Mouse (Mus musculus) megakaryocyte, embryonic 14.5 days (primary cell): ENCODE data around the gene Gm20388. TPM values are rescaled to one million over a fixed set of nuclear protein-coding genes. Genes with fewer than 3 reads are reported as not detected.

Experiments used
- H3K27me3 ChIP-seq: replicated peaks from 2 replicates; pipeline ENCODE3; 2012; ENCODE audit warnings: inconsistent platforms
- H3K36me3 ChIP-seq: replicated peaks from 2 replicates; pipeline ENCODE3; 2012; ENCODE audit warnings: low read length, inconsistent platforms, mixed read lengths
- H3K4me1 ChIP-seq: 2 replicates; pipeline ENCODE4 v1.6.1; 2012; ENCODE audit warnings: inconsistent platforms
- H3K4me3 ChIP-seq: replicated peaks from 2 replicates; pipeline ENCODE3; 2012; ENCODE audit warnings: moderate library complexity, mild to moderate bottlenecking, inconsistent platforms
- H3K9me3 ChIP-seq: 2 replicates; pipeline ENCODE4 v1.6.1; 2012; ENCODE audit warnings: inconsistent platforms
- FLI1 ChIP-seq: IDR thresholded peaks from 2 replicates; pipeline ENCODE4 v1.6.1; 2012; ENCODE audit warnings: low read length, inconsistent platforms, mixed read lengths
- GATA1 ChIP-seq: IDR thresholded peaks from 3 replicates; pipeline ENCODE4 v1.6.1; 2012; ENCODE audit warnings: mixed read lengths, low read length, inconsistent platforms, borderline replicate concordance
- polyA plus RNA-seq: library from polyadenylated mRNA; stranded (reverse); fragments of >175 nt; gene quantifications from 2 replicates; pipeline ENCODE4 v1.2.3, GENCODE M21; 2012; ENCODE audit warnings: low replicate concordance; ENCODE audit not compliant: insufficient read depth

Gm20388 gene
- polyA plus RNA-seq, 1 experiment: 111 TPM

DNA sequence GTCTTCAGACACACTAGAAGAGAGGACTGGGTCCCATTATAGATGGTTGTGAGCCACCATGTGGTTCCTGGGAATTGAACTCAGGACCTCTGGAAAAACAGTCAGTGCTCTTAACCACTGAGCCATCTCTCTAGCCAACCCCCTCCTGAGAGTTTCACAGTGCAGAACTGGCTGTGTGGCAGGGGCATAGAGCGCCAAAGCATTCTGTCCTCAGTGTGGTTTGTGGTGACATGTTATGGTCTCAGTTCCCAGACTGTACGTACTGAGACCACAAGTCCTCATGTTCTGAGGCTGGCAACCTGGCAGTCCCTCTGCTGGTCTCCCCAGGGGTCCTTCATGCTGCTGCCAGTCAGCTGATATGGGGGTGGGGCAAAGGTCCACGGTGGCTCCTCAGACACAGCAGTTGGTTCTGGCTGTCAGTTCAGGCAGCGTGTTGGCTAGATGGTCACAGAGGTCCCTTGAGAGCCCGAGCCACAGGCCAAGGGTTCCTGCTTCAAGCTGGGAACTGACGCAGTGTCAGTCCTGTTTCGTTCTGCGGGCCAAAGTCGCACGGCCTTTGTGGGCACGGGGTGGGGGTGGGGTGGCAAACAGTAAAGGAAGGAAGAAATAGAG lies 68.2 kb downstream of the Gm20388 start:
- Histone ChIP-seq H3K4me3 (peak overlapping the region; percentile 38), H3K9me3 (peaks cover 10% of the 10 kb centered on the region), H3K4me1 (peaks cover 8% of the 10 kb centered on the region), H3K36me3 (no peaks in the 10 kb centered on the region), H3K27me3 (peaks cover 63% of the 10 kb centered on the region)
- TF ChIP-seq GATA1 (no peak), FLI1 (no peak)

DNA sequence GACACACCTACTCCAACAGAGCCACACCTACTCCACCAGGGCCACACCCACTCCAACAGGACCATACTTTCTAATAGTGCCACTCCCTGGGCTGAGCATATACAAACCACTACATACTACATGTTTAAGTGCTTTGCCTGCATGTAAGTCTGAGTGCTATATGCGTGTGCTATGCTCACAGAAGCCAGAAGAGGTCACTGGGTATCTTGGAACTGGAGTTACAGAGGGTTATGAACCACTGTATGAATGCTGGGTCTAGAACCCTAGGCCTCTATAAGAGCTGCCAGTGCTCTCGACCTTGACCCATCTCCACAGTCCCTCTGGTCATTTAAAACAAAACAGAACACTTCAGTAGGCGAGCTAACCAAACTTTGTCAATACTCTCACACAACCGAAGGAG lies 70.6 kb downstream of the Gm20388 start:
- Histone ChIP-seq H3K9me3 (no peaks in the 10 kb centered on the region), H3K4me3 (no peak overlapping the region), H3K36me3 (no peaks in the 10 kb centered on the region), H3K4me1 (peaks cover 8% of the 10 kb centered on the region), H3K27me3 (peaks cover 57% of the 10 kb centered on the region)
- no peak for TF ChIP-seq FLI1
- TF ChIP-seq GATA1: no peak

DNA sequence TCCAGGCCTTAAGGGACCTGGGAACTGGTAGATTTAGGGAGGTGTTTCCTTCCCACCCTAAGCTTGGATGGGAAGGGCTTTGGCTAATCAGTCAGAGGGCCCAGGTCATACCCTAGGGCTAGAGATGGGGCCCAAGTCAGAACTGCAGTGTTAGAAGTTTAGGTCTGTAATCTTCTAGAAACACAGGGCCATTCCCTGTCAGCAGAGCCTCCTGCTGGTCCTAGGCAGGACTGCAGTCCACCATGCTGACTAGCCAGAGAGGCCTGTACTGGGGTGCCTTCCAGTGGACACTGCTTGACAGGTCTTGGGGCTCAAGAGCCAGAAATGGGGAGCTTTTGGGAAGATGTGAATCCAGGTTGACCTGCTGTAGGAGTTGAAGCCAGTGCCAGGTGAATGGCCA lies 73.4 kb downstream of the Gm20388 start:
- no peak for TF ChIP-seq FLI1
- no peak for TF ChIP-seq GATA1
- H3K4me3 ChIP-seq: no peak overlapping the region
- H3K9me3 ChIP-seq: no peaks in the 10 kb centered on the region
- H3K4me1 ChIP-seq: peaks cover 4% of the 10 kb centered on the region
- H3K36me3 ChIP-seq: no peaks in the 10 kb centered on the region
- peaks cover 56% of the 10 kb centered on the region for H3K27me3 ChIP-seq

DNA sequence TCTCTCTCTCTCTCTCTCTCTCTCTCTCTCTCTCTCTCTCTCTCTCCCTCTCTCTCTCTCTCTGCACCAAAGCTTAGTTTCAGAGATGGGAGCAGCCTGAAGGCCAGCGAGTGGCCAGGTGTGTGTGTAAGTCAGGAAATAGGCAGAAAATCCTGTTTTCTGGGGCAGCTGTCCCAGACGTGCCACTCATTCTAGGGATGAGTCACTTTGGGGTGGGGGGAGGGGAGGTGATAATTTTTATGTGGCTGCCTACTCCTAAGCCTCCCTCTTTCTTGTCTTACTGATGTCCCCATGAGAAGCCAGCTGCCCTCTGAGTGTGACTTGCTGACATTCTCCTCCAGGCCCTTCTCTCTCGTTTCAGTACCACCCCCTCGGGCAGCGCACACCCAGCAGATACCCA lies 75.5 kb downstream of the Gm20388 start:
- Histone ChIP-seq H3K4me3 (no peak overlapping the region), H3K36me3 (no peaks in the 10 kb centered on the region), H3K9me3 (no peaks in the 10 kb centered on the region), H3K4me1 (no peaks in the 10 kb centered on the region), H3K27me3 (peaks cover 60% of the 10 kb centered on the region)
- TF ChIP-seq FLI1 (no peak), GATA1 (no peak)

DNA sequence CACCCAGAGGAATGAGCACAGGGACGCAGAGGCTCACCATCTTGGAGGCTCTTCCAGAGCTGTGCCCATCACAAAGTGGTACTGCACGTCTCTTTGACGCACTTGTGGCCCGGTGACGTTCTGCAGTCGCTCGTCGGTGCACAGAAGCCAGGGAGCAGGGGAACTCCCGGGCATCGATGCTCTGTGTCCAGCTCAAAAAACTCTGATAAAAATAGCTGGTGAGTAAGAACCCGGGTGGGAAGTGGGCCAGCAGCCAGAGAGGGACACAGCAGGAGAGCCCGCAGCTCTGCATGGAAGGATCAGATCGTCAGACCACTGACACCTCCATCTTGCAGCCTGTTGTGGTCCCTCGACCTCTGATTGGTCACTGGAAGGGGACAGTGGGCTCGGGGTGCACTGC lies 77.4 kb downstream of the Gm20388 start:
- peaks cover 65% of the 10 kb centered on the region for H3K27me3 ChIP-seq
- no peaks in the 10 kb centered on the region for H3K9me3 ChIP-seq
- H3K4me1 ChIP-seq: peaks cover 9% of the 10 kb centered on the region; the same call in 1 of the 2 replicates
- TF ChIP-seq GATA1 (no peak), FLI1 (no peak)
- no peak overlapping the region for H3K4me3 ChIP-seq
- H3K36me3 ChIP-seq: no peaks in the 10 kb centered on the region

DNA sequence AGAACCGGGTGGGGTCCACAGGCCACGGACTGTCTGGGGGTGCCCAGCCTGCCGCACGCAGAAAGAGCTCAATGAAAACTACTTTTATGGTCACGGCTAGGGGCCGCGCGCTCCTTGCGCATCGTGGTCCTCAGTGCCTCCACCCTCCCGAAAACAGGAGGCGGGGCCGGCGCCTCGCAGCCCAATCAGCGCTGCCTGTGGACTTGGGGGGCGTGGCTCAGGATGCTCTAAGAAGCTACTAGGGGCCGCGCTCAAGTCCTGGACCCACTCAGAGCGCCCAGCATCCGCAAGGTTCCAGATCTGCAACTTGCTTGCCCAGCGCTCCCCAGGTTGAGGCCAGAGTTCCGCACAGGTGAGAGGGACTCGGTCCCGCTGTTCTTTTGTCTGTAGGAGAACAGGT lies 81.6 kb downstream of the Gm20388 start, which contains the start of gene Crispld2:
TSS of gene Crispld2 (plus strand) at position 190 of the 400 bp plus-strand sequence.
- Histone ChIP-seq H3K4me3 (no peak within 1 kb of the TSS), H3K27me3 (peaks cover 85% of the 10 kb centered on the region), H3K4me1 (peaks cover 9% of the 10 kb centered on the region; the same call in 1 of the 2 replicates), H3K9me3 (no peaks in the 10 kb centered on the region), H3K36me3 (no peaks in the 10 kb centered on the region)
- no peak for TF ChIP-seq FLI1
- no peak for TF ChIP-seq GATA1

DNA sequence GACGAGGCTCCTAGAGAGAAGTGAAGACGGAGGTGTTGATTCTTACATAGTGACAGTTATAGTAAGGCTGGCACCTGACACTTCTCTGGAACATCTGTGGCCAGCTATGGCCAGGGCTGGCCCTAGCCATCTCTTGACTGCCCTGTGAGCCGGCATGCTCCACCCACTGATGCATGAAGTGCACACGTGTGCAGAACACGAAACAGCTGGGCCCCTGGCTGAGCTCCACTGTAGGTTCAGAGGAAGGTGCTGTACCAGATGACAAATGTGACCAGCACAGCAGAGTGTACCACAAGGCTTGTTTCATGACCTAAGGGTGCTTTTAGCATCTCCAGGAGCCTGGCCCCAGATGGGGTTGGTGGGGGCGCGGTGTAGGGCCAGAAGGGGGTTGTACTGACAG lies 83.5 kb downstream of the Gm20388 start:
- H3K36me3 ChIP-seq: no peaks in the 10 kb centered on the region
- H3K9me3 ChIP-seq: no peaks in the 10 kb centered on the region
- no peak overlapping the region for H3K4me3 ChIP-seq
- peaks cover 84% of the 10 kb centered on the region for H3K27me3 ChIP-seq
- peaks cover 9% of the 10 kb centered on the region; the same call in 1 of the 2 replicates for H3K4me1 ChIP-seq
- TF ChIP-seq GATA1 (no peak), FLI1 (no peak)

DNA sequence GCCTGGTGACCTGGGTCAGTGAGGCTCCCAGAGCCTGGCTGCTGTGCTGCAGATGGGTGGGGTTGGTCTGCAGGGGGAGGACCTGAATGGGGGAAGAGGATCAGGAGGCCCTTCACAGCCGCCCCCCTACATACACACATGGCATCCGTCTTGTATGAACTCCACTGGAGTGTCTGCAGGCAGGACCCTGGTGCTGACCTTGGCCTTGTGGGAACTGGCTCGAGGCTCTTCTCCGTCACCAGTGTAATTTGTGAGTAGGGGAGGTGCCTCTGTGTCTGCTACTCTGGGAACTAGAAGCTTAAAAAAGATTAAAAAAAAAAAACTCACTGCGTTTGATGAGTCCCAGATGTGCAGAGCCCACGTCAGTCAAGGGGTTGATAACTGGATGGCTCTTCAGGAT lies 83.9 kb downstream of the Gm20388 start:
- Histone ChIP-seq H3K36me3 (no peaks in the 10 kb centered on the region), H3K9me3 (no peaks in the 10 kb centered on the region), H3K27me3 (peaks cover 84% of the 10 kb centered on the region), H3K4me3 (no peak overlapping the region), H3K4me1 (peaks cover 9% of the 10 kb centered on the region; the same call in 1 of the 2 replicates)
- TF ChIP-seq FLI1 (no peak), GATA1 (no peak)

DNA sequence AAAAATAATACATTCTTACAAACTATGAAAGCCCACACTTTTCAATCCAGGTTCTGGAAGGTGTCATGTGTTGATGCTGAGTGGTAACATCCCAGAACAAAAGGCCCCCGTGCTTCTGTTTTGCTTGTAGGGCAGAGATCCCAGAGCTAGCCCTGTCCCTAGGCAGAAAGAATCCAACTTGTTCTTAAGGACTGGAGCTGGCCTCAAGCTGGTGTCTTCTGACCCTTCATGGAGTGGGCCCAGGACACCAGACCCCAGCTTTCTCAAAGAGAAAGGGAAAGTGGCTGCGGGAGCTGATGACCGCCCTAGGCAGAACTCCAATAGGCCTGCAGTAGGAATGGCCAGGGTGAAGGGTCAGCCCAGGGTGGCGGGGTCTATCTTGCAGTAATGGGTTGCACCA lies 86.6 kb downstream of the Gm20388 start:
- Histone ChIP-seq H3K4me3 (no peak overlapping the region), H3K36me3 (no peaks in the 10 kb centered on the region), H3K4me1 (peaks cover 6% of the 10 kb centered on the region; the same call in 1 of the 2 replicates), H3K27me3 (peaks cover 69% of the 10 kb centered on the region), H3K9me3 (no peaks in the 10 kb centered on the region)
- no peak for TF ChIP-seq FLI1
- no peak for TF ChIP-seq GATA1

DNA sequence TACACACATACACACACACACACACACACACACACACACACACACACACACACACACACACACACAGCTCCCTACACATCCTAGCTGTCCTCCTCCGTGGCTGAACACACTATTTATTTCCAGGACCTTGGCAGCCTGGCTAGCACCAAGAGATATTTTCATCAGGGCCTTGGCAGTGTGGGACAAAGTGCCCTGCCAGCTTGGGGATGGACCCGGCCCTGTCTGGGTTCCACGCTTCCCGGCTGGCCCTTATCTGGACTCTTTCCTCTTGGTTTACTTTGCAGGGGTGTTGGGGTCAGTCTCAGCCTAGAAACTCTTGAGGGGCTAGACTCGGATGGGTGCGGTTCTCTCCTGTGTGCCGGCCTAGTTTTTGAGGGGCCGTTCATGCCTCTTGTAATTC lies 89.8 kb downstream of the Gm20388 start:
- TF ChIP-seq FLI1 (no peak), GATA1 (no peak)
- Histone ChIP-seq H3K36me3 (no peaks in the 10 kb centered on the region), H3K4me3 (no peak overlapping the region), H3K4me1 (no peaks in the 10 kb centered on the region), H3K9me3 (no peaks in the 10 kb centered on the region), H3K27me3 (peaks cover 63% of the 10 kb centered on the region)

DNA sequence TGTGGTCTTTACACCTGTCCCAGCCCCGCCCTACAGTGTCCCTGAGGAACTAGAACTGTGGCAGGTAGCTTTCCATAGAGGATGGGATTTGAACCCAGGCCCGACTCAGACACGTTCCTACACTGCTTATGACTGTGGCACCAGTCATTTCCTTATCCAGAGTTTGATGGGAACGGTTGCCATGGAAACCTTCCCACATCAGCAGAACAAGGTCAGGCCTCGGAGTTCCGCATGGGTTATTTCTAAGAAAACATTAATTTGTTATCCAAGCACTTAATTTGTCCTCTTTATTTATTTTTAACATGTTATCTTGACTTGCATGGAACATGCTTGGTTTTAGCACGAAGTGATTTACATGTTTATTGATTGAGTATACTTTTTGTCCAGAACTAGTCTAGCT lies 91.1 kb downstream of the Gm20388 start:
- Histone ChIP-seq H3K4me1 (no peaks in the 10 kb centered on the region), H3K9me3 (no peaks in the 10 kb centered on the region), H3K4me3 (no peak overlapping the region), H3K36me3 (no peaks in the 10 kb centered on the region), H3K27me3 (peaks cover 64% of the 10 kb centered on the region)
- TF ChIP-seq GATA1 (no peak), FLI1 (no peak)
